In genomic region chr16:33414191-33414590, GRCm38 (mm10) we compare ENCODE assay signal across 14 mouse cellular contexts. TPM values are rescaled to one million over a fixed set of nuclear protein-coding genes. Genes with fewer than 3 reads are reported as not detected.
DNase-seq lines count a peak whose midpoint lies in the region; ATAC-seq lines count a peak whose summit lies in the region.
"Had no signal": no experiment of that assay in that cellular context is flagged by ENCODE, and none has a peak within 500 bp of the region (broad histone marks: within the 10 kb centered on the region; RNA-seq: fewer than 3 reads in every experiment).

No protein-coding gene starts in this region.

- no peak for ATAC-seq in cerebellum, adult (ENCODE audit: insufficient number of reproducible peaks, low FRiP score, low TSS enrichment)
- ATAC-seq in heart, embryonic 16.5 days (replicated peaks; ENCODE audit: extremely low read depth, insufficient read depth, low FRiP score), result peak; percentile 78
- ATAC-seq: hindbrain, embryonic 16.5 days; liver, postnatal 0 days had no signal

- no peaks in the 10 kb centered on the region for H3K27me3 ChIP-seq in heart, embryonic 16.5 days (ENCODE audit: control insufficient read depth, insufficient read depth, low read length)
- H3K27me3 ChIP-seq: neural tube, embryonic 15.5 days had no signal

- intact Hi-C loops in heart, postnatal 36 days (cut with DNase I), result no loop called here

- WGBS in heart, embryonic 16.5 days, result 44% methylated on average over 5 of the region's 5 CpGs

- peak overlapping the region; percentile 49 for H3K4me2 ChIP-seq in heart, embryonic 16.5 days (ENCODE audit: low read depth, low read length)
- H3K4me2 ChIP-seq: neural tube, embryonic 15.5 days had no signal

- no peaks in the 10 kb centered on the region for H3K36me3 ChIP-seq in heart, embryonic 16.5 days (ENCODE audit: control insufficient read depth, insufficient read depth)
- H3K36me3 ChIP-seq: neural tube, embryonic 15.5 days had no signal

- 0 out of 2 replicates have a peak overlapping the region, but pooled peaks have one; percentile 46 for H3K9ac ChIP-seq in heart, embryonic 16.5 days (ENCODE audit: low read length)
- H3K9ac ChIP-seq: liver, postnatal 0 days; neural tube, embryonic 15.5 days had no signal

- H3K4me3 ChIP-seq in heart, embryonic 16.5 days (ENCODE audit: low read length), result 0 out of 2 replicates have a peak overlapping the region, but pooled peaks have one; percentile 5
- H3K4me3 ChIP-seq: neural tube, embryonic 15.5 days had no signal

- no peaks in the 10 kb centered on the region for H3K9me3 ChIP-seq in heart, embryonic 16.5 days (replicated peaks; ENCODE audit: control insufficient read depth, low read length)
- H3K9me3 ChIP-seq: neural tube, embryonic 15.5 days had no signal

- H3K4me1 ChIP-seq in heart, embryonic 16.5 days (ENCODE audit: control insufficient read depth, insufficient read depth, low read length), result peaks cover 42% of the 10 kb centered on the region

- peak overlapping the region; percentile 86 for H3K27ac ChIP-seq in heart, embryonic 16.5 days (ENCODE audit: low read length)
- H3K27ac ChIP-seq: neural tube, embryonic 15.5 days had no signal

- DNase-seq in cerebellum, adult 9-10 months, result peak; percentile 31
- DNase-seq in heart, adult 8-10 months (ENCODE audit: low spot score), result peak; percentile 30
- DNase-seq in heart, postnatal 36 days, result no peak
- DNase-seq in 416B (ENCODE audit: low read depth), result peak; percentile 27
- no peak for DNase-seq in thymus, postnatal 10 days (ENCODE audit: low spot score in 2 of 2)
- DNase-seq in spleen, postnatal 14 days (ENCODE audit: low spot score in 2 of 2), result no peak
- DNase-seq: embryo, embryonic 11 days; kidney, postnatal 10 days; liver, postnatal 0 days; right cerebral cortex, postnatal 14 days had no signal

RNA-seq across cellular contexts. Expression of gene Zfp148, which starts 33.6 kb away (rescaled TPM):
- total RNA-seq in heart, adult 8-10 months (2022), result 10 to 100 TPM; 37.2 to 41.2 (median 38.7) TPM
- total RNA-seq in heart, postnatal 36 days (2021), result 10 to 100 TPM; 37.8 to 37.9 TPM
- polyA plus RNA-seq in heart, embryonic 16.5 days (2015; fragmentation: Nextera tagmentation; extraction: Ambion mirVana), result 40.7 and 41.5 TPM in 2 replicates

Comparison
In these comparisons a context has a peak if more than half of its experiments do, and no peak if none do; other contexts are left out.
1. DNase-seq: peak in cerebellum, adult 9-10 months (single experiment), heart, adult 8-10 months (single experiment) and 416B (single experiment); none in heart, postnatal 36 days (0 of 2), thymus, postnatal 10 days (0 of 2) and spleen, postnatal 14 days (0 of 2).